Mouse (Mus musculus) cerebellum, adult 9-11 months (tissue): ENCODE measurements around the gene Timm8b.
A peak's percentile ranks its signal among the peaks of the same experiment; 100 is the strongest.
"Not testable (repeated sequence)": the region's sequence is repeated elsewhere in the genome, so short reads cannot be mapped to it uniquely, and the experiment has no call there.

Experiments used
- DNase-seq: peaks from one replicate; pipeline ENCODE4 v3.0.0; 2022

Gene Timm8b

GRCm38 (mm10) chr9:50602055-50602845 is 1.5 kb upstream of the Timm8b start:
- no peak for DNase-seq

GRCm38 (mm10) chr9:50603998-50604324 is 251 bp downstream of the Timm8b start:
- DNase-seq, result no peak

- DNase-seq, result no peak
These were observed 628 bp downstream of the Timm8b start for GRCm38 (mm10) chr9:50604338-50604737.

GRCm38 (mm10) chr9:50612115-50612514 is 8.4 kb downstream of the Timm8b start:
- no peak for DNase-seq

GRCm38 (mm10) chr9:50616161-50616560 is 12.5 kb downstream of the Timm8b start:
- DNase-seq, result no peak

- DNase-seq, result peak; percentile 89
These were observed 13.3 kb downstream of the Timm8b start, which contains the start of the genes Pih1d2 and Nkapd1 for GRCm38 (mm10) chr9:50616766-50617603. Gene Pih1d2, plus strand, starts transcription at chr9:50617321. Gene Nkapd1, minus strand, starts transcription at chr9:50617464.

- no peak for DNase-seq
These were observed 14.2 kb downstream of the Timm8b start for GRCm38 (mm10) chr9:50617794-50618330.

GRCm38 (mm10) chr9:50630903-50631302 is 27.2 kb downstream of the Timm8b start:
- DNase-seq, result not testable (repeated sequence)

GRCm38 (mm10) chr9:50632016-50632688 is 28.4 kb downstream of the Timm8b start:
- no peak for DNase-seq

GRCm38 (mm10) chr9:50633059-50633458 is 29.3 kb downstream of the Timm8b start:
- no peak for DNase-seq

- no peak for DNase-seq
These were observed 30.6 kb downstream of the Timm8b start for GRCm38 (mm10) chr9:50634270-50634669.

GRCm38 (mm10) chr9:50646826-50647370 is 43.2 kb downstream of the Timm8b start:
- DNase-seq, result no peak

- no peak for DNase-seq
These were observed 46.8 kb downstream of the Timm8b start for GRCm38 (mm10) chr9:50650503-50650902.
